Mouse (Mus musculus) hindbrain, embryonic 15.5 days (tissue): ENCODE measurements at regions not wholly inside any gene's neighbourhood (a gene's known extent, or its start where the extent isn't known, plus 50 kb on each side); places are given as distances from the start of the nearest gene placed in this dataset.

Source experiments
- ATAC-seq: fragments of 200-750 bp; cut with Nextera tagmentation; 2 replicates; pipeline ENCODE4 v1.8.0; 2017; ENCODE audit warnings: low read depth, moderate number of reproducible peaks, moderate TSS enrichment; ENCODE audit not compliant: low FRiP score
- H3K27ac ChIP-seq: fragments of 300-500 bp; sonication (generic); replicated peaks from 2 replicates; pipeline ENCODE4 v1.5.1; 2015; ENCODE audit warnings: mild to moderate bottlenecking, inconsistent platforms
- H3K27me3 ChIP-seq: fragments of 300-500 bp; sonication (generic); 2 replicates; pipeline ENCODE4 v1.6.1; 2015; ENCODE audit warnings: control low read depth, inconsistent platforms
- H3K36me3 ChIP-seq: fragments of 300-500 bp; sonication (generic); 2 replicates; pipeline ENCODE4 v1.6.1; 2015; ENCODE audit warnings: control low read depth, inconsistent platforms
- H3K4me1 ChIP-seq: fragments of 300-500 bp; sonication (generic); replicated peaks from 2 replicates; pipeline ENCODE4 v1.6.1; 2015; ENCODE audit warnings: control low read depth, inconsistent platforms
- H3K4me2 ChIP-seq: fragments of 300-500 bp; sonication (generic); 2 replicates; pipeline ENCODE4 v1.6.1; 2015; ENCODE audit warnings: moderate library complexity, mild to moderate bottlenecking, inconsistent platforms
- H3K4me3 ChIP-seq: fragments of 300-500 bp; sonication (generic); 2 replicates; pipeline ENCODE4 v1.5.1; 2015; ENCODE audit warnings: mild to moderate bottlenecking, inconsistent platforms
- H3K9ac ChIP-seq: fragments of 300-500 bp; sonication (generic); 2 replicates; pipeline ENCODE4 v1.6.1; 2015; ENCODE audit warnings: inconsistent platforms
- H3K9me3 ChIP-seq: fragments of 300-500 bp; sonication (generic); 2 replicates; pipeline ENCODE4 v1.6.1; 2016; ENCODE audit warnings: control low read depth, inconsistent platforms
- WGBS: fragments of 180-500 bp; shearing (Covaris S2); methylation state at CpG from one replicate; pipeline ENCODE4 v1.1.7; 2015; 5-methylcytosine and 5-hydroxymethylcytosine counted together

DNA sequence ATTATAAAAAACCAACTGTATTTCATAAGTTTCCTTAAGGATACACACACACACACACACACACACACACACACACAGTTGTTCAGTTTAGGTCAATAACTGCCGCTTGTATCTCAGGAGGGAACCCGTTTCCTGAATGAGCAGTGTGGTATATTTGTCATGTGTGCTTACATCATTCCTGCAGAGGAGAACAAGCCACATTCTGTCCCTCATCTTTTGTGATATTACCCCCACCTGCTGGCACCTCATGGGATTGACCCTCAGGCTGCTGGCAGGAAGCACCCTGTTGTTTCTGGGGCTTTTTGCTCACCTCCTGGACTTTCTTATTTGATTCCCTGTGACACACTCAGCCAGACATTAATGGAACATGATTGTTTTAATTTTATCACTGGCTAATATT lies 66.4 kb upstream of the Htr1a start:
- H3K9ac ChIP-seq, result no peak overlapping the region
- H3K27me3 ChIP-seq, result no peaks in the 10 kb centered on the region
- peak; percentile 84 for ATAC-seq
- no peak overlapping the region for H3K4me3 ChIP-seq
- WGBS, result 2% methylated on average over 2 of the region's 2 CpGs
- H3K4me2 ChIP-seq, result no peak overlapping the region
- H3K9me3 ChIP-seq, result no peaks in the 10 kb centered on the region
- no peak overlapping the region for H3K27ac ChIP-seq
- H3K36me3 ChIP-seq, result no peaks in the 10 kb centered on the region
- H3K4me1 ChIP-seq, result no peaks in the 10 kb centered on the region

DNA sequence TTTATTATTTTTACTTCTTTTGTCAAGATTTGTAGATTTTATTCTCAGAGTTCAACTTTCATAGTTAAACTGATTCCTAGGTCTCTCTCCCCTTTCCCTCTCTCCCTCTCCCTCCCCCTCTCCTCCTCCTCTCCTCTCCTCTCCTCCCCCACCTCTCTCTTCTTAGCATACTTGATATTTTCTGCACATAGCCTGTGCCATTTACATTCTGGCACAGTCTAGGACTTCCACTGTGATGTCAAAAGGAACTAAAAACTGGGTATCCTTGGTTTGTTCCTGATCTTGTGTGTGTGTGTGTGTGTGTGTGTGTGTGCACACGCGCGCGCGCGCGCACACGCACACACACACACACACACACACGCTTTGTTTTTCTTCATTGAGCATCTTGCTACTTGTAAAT lies 64.9 kb upstream of the Htr1a start:
- Histone ChIP-seq H3K9me3 (no peaks in the 10 kb centered on the region), H3K9ac (no peak overlapping the region), H3K4me1 (no peaks in the 10 kb centered on the region), H3K4me3 (no peak overlapping the region), H3K4me2 (no peak overlapping the region), H3K27ac (no peak overlapping the region), H3K27me3 (no peaks in the 10 kb centered on the region), H3K36me3 (no peaks in the 10 kb centered on the region)
- ATAC-seq, result no peak
- 78% methylated on average over 9 of the region's 9 CpGs for WGBS

GRCm38 (mm10) chr13:105387016-105387772 lies 56.2 kb upstream of the Htr1a start:
- Histone ChIP-seq H3K27me3 (no peaks in the 10 kb centered on the region), H3K27ac (no peak overlapping the region), H3K4me1 (no peaks in the 10 kb centered on the region), H3K9me3 (no peaks in the 10 kb centered on the region), H3K4me2 (no peak overlapping the region), H3K9ac (no peak overlapping the region), H3K36me3 (no peaks in the 10 kb centered on the region), H3K4me3 (no peak overlapping the region)
- 34% methylated on average over 4 of the region's 4 CpGs for WGBS
- no peak for ATAC-seq
